Mouse (Mus musculus): ENCODE data around the gene Actr1a. TPM values are rescaled to one million over a fixed set of nuclear protein-coding genes. Genes with fewer than 3 reads are reported as not detected.

Gene Actr1a
- total RNA-seq, 2 experiments from 2014 or later = 180 to 188 TPM

GRCm38 (mm10) chr19:46349550-46349949 is 46.0 kb downstream of the Actr1a start:
- no peak for DNase-seq

DNA sequence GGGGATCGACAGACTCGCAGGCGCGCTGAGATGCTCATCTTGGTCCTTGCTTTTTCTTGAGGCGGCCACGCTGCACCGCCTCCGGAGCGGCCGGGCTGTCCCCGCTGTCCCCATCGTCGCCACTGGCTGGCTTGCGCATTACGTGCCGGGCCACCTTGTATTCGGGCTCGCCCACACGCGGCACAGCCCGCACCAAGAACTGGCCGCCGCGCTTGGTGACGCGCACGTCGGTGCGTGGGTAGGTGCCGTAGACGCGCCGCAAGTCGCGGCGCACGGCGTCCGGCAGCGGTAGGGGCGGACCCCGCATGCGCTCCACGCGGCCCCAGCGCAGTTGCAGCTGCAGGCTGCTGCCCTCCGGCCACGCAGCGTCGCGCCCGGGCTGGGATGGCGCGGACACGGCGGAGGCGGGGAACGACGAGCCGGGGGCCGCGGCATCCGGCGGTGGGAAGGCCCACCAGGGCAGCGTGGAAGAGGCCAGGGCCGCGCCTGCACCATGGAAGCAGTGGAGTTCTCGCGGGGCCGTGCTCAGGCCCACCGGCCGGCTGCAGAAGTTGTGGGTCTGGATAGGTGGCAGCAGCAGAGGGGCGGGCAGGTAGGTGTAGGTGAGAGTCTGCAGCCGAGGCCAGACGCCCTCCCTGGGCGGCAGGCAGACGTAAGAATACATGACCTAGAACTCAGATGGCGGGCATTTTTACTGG is 46.6 kb downstream of the Actr1a start:
- peak; percentile 87 to 89 for DNase-seq

- no peak for DNase-seq
Measured at GRCm38 (mm10) chr19:46347936-46348668, 47.4 kb downstream of the Actr1a start.

GRCm38 (mm10) chr19:46347146-46347545 is 48.4 kb downstream of the Actr1a start:
- DNase-seq = no peak

DNA sequence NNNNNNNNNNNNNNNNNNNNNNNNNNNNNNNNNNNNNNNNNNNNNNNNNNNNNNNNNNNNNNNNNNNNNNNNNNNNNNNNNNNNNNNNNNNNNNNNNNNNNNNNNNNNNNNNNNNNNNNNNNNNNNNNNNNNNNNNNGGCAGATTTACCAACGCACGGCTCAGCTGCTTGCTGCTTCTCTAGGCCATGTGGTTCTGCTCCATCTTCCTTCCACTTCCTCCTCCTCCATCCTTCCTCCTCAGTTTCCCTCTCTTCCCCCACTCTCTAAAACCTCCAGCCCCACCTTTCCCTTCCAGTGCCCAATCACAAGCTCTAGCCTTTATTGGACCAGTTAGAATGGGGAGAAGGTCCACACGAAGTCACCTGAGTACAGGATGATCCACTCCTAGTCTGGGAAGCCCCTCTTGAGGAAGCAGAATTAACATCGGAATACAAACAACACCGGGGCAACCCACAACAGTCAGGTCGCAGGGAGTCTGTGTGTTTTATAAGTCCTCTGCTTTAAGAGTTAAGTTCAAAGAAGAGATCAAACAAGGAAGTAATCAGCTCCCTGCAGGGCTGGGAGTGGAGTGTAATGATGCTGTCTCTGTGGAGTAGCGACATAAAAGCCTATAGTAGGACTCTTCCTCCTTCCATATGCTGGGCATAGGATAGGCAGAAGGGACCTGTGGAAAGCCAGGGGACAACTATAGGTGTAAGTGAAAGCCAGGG is 50.7 kb downstream of the Actr1a start:
- no peak for DNase-seq

- peak in 1 of 2 experiments; percentile 34 for DNase-seq
Measured at GRCm38 (mm10) chr19:46339287-46339971, 56.1 kb downstream of the Actr1a start.

GRCm38 (mm10) chr19:46338942-46339286 is 56.6 kb downstream of the Actr1a start:
- no peak for DNase-seq

- peak; percentile 97 to 98 for DNase-seq
Measured at GRCm38 (mm10) chr19:46338331-46338936, 57.1 kb downstream of the Actr1a start, which contains the start of gene Cuedc2. Gene Cuedc2, minus strand, starts transcription at chr19:46338702.

DNA sequence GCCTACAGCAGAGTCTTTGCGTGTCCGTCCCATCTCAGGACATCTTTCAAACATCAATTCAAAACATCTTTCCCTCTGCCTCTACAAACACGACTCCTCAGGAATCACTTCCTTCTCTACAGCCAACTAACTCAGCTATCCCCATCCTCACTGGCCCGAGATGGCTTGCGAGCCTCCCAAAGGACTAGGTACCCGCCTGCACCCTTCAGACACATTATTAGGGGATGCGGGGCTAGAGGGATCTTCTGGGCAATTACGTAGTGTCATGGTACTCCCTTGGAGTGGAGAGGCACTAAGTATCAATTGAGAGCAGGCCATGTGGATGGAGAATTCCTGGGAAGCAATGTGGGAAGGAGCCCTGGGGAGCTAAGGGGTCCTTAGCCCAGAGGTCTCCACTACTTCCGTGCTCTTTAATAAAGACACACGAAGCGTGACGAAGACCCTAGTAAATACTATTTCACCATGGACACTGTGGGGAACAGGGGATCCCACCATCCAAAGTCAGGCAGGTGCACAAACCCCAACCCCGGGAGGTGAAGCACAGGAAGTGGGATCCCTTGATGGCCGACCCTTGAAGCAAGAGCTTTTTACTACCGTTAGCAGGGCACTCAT is 57.7 kb downstream of the Actr1a start:
- no peak for DNase-seq

GRCm38 (mm10) chr19:46333906-46334305 is 61.6 kb downstream of the Actr1a start:
- no peak for DNase-seq

DNA sequence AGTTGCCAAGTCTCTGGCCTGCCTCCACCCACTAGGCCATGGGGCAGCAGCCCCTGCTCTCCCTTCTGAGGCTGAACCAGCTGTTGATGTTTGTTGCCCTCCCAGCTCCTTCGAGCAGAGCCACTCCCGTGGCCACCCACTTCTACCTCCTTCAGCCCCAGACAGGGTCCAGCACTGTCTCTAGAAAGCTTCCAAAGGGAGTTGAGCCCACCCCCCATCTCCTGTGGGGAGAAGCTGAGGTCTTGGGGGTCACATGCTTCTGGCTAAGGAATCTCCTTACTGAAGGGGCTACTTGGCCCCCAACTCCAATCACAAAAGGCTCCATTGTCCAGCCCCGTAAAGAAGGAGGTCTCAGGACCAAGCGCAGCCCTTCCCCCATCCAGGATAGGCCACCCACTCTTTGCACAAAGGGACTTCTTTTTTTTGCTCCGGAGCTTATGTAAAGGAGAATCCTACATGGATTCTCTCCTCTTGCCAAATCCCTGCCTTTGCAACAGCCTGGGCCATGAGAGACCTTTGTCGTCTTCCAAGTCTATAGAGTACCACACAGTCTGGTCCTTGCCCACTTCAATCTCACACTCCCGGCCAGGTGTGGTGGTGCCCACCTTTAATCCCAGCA is 62.7 kb downstream of the Actr1a start:
- DNase-seq = peak in 1 of 2 experiments; percentile 6

DNA sequence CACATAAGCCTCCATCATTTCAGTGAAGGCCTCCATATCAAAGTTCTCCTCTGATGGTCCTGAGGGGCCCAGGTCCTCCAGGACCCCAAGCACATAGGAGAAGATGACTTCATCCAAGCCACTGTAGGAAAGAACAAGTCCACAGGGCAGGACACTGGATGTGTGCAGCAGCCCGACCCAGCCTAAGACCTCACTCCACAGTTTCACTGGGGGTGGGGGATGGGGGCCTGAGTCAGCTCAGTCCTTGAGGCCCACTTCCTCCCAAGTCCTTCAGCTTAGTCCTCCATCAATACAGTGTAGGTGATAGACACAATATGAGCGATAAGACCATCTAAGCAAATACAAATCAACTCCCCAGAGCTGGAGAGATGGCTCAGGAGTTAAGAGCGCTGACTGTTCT is 63.6 kb downstream of the Actr1a start:
- no peak for DNase-seq

DNA sequence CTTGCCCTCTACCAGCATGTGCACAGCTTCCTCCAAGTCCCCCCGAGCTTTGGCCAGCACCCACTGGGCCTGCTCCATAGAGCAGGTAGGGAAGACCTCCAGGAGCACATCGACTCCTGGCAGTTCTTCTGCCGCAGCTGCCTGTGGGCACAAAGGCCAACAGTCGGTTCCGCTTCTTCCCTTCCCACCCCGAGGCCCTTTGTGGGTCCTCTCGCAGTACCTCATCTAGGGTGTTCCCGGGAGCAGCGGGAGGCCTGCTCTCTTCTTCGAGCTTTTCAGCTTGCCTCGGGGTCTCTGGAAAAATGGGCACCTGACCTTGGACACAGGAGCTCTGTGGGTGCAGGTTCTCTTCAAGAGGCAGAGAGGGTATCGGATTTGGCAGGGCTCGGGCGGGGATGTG is 64.2 kb downstream of the Actr1a start:
- DNase-seq = no peak

GRCm38 (mm10) chr19:46330696-46331095 is 64.9 kb downstream of the Actr1a start:
- no peak for DNase-seq

- peak; percentile 75 to 76 for DNase-seq
Measured at GRCm38 (mm10) chr19:46329951-46330350, 65.6 kb downstream of the Actr1a start.

DNA sequence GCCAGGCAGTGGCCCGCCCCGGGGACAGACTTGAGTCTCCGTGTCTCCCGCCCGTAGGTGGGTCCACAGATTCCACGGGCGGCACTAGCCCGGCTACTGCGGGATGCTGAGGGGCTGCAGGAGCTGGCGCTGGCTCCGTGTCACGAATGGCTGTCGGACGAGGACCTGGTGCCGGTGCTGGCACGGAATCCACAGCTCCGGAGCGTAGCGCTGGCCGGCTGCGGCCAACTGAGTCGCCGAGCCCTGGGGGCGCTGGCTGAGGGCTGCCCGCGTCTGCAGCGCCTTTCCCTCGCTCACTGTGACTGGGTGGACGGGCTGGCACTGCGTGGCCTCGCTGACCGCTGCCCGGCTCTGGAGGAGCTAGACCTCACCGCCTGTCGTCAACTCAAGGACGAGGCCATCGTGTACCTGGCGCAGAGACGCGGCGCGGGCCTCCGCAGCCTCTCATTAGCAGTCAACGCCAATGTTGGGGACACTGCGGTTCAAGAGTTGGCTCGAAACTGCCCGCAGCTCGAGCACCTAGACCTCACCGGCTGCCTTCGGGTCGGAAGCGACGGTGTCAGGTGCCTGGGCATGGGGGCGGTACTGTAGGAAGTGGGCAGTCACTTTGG is 66.4 kb downstream of the Actr1a start:
- no peak for DNase-seq

- DNase-seq = peak; percentile 94 to 95
Measured at GRCm38 (mm10) chr19:46328081-46329030, 67.2 kb downstream of the Actr1a start, which contains the start of gene Fbxl15. Gene Fbxl15, plus strand, starts transcription at chr19:46328184.

DNA sequence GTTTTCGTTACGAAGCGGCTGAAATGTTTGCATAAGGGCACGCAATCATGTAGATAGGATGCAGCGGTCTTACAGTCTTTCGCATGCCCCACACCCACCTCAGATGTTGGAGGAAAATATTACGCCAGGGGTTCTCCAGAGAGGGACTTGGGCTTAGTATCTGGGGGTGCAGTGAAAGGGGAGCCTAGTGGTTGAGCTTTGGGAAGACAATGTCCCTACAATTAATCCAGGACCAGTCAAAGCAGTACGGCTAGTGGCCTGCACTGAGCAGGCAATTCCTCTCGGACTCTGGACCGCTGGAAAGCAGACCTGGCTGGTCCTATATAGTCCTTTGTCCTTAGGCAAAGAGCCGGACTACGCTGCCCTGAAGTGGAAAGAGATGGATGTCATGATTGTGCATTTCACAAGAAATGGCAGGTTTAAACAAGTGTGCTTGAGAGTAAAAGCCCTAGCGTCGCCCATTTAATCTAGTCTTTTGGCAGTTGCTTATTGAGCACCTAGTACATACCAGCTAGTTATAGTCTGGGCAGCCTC is 68.0 kb downstream of the Actr1a start:
- DNase-seq = no peak
